Mouse (Mus musculus) erythroblast, embryonic 14.5 days (primary cell): Measurements from ENCODE around the gene Vmn2r67. TPM values are rescaled to one million over a fixed set of nuclear protein-coding genes. Genes with fewer than 3 reads are reported as not detected.
"Not testable (repeated sequence)": the region's sequence is repeated elsewhere in the genome, so short reads cannot be mapped to it uniquely, and the experiment has no call there.

Experiments
- H3K27me3 ChIP-seq: 2 replicates; pipeline ENCODE4 v1.6.1; 2012; ENCODE audit warnings: inconsistent platforms; ENCODE audit not compliant: control insufficient read depth
- H3K36me3 ChIP-seq: 2 replicates; pipeline ENCODE4 v1.6.1; 2012; ENCODE audit warnings: mild to moderate bottlenecking, inconsistent platforms; ENCODE audit not compliant: control insufficient read depth
- H3K4me1 ChIP-seq: 2 replicates; pipeline ENCODE4 v1.6.1; 2012; ENCODE audit warnings: inconsistent platforms; ENCODE audit not compliant: control insufficient read depth
- H3K4me3 ChIP-seq: replicated peaks from 2 replicates; pipeline ENCODE3; 2012; ENCODE audit warnings: moderate library complexity, mild to moderate bottlenecking, inconsistent platforms
- H3K9me3 ChIP-seq: 2 replicates; pipeline ENCODE4 v1.6.1; 2012; ENCODE audit warnings: low read length, inconsistent platforms, mixed read lengths; ENCODE audit not compliant: control insufficient read depth
- GATA1 ChIP-seq: IDR thresholded peaks from 2 replicates; pipeline ENCODE4 v1.6.1; 2012; ENCODE audit warnings: low read length, inconsistent platforms, mixed read lengths
- TAL1 ChIP-seq: IDR thresholded peaks from 3 replicates; pipeline ENCODE4 v1.6.1; 2012; ENCODE audit warnings: low read length, inconsistent platforms, mixed read lengths
- polyA plus RNA-seq: library from polyadenylated mRNA; stranded (reverse); fragments of >175 nt; gene quantifications from 2 replicates; pipeline ENCODE4 v1.2.3, GENCODE M21; 2012

Gene Vmn2r67
- 0.01 TPM in 1 of 2 replicates, not detected in the other for polyA plus RNA-seq

DNA sequence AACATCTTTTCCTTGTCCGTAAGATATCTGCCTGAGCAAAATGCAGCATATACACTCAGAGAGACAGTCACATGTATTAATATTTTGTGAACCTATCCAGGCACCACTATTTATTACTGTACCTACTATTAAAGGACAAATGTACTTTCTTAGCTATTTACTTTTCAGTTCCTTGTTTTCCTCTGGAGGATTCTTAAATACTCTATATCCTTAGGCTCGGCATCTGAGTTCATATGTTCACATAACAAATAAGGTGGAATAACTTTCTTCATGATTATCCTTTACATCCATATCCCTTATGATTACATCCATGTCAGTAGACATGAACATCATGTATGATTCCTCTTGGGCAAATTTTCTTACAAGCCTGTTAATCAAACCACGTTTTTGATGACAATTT, at the start of gene Vmn2r67:
Vmn2r67 (minus strand) TSS at position 101 of the 400 bp plus-strand sequence.
- no peak for TF ChIP-seq TAL1
- no peak for TF ChIP-seq GATA1
- H3K4me1 ChIP-seq, result no peaks in the 10 kb centered on the region
- H3K27me3 ChIP-seq, result no peaks in the 10 kb centered on the region
- H3K36me3 ChIP-seq, result no peaks in the 10 kb centered on the region
- H3K9me3 ChIP-seq, result no peaks in the 10 kb centered on the region
- H3K4me3 ChIP-seq, result no peak within 1 kb of the TSS

DNA sequence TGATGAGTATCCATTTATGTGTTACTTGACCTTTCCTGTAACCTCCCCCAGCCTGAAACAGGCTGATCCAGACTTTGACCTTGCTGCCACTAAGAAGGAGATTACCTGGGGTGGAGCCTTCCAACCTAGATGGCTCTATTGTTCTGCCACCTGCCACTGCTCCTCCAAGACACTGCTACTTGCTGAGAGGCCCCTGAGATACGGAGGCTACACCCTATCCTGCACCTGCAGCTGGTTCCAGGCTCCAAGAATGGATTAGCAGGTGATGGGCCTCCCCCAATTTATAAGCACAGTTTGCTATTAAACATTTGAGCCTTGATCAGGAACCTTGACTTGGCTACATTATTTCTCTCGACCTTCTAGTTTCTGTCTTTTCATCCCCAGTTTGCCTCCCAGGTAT, 51.3 kb downstream of the Vmn2r67 start:
- not testable (repeated sequence) for H3K9me3 ChIP-seq, H3K4me1 ChIP-seq, H3K36me3 ChIP-seq, H3K4me3 ChIP-seq, H3K27me3 ChIP-seq

Other genes starting within 250 kb of the Vmn2r67 start
- gene Vmn2r65, start 191.9 kb downstream of the Vmn2r67 start, polyA plus RNA-seq, result under 0.01 TPM in 1 of 2 replicates, not detected in the other
- gene Vmn2r66, start 143.7 kb downstream of the Vmn2r67 start, polyA plus RNA-seq, result under 0.01 TPM in 1 of 2 replicates, not detected in the other
- gene Vmn2r68, start 81.8 kb upstream of the Vmn2r67 start, polyA plus RNA-seq, result 0.02 TPM in 1 of 2 replicates, not detected in the other